Mouse (Mus musculus): ENCODE results near the gene Tm9sf2.

DNA sequence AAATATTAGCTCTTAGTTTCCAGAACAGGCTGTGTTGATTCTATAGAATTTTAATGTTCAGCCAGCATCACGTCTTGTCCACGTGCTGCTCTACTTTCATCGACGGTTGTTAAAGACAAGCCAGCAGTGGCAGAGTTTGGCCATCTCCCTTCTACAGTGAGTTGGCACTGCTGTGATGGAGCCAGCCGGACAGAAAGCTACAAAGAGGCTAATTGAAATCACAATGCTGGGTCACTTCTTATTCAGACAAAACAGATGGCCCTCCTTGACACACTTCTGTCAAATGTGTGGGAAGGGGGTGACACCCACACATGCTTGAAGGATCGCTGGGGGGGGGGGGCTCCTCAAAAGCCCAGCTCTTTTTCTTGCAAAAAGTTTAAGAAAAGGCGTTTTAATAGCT is 62.1 kb downstream of the Tm9sf2 start:
- no peak for TF ChIP-seq CTCF (IDR thresholded peaks at IDR 0.05; ENCODE audit: control insufficient read depth, insufficient read depth, insufficient replicate concordance, low read depth, low read length)
- TF ChIP-seq POLR2A (IDR thresholded peaks at IDR 0.05; ENCODE audit: control insufficient read depth, low read depth, low read length) = no peak

All from testis, adult 2 months (tissue).